Mouse (Mus musculus) ovary, postnatal 14 days (tissue): ENCODE results near the gene Ncaph2.

Experiments used
- DNase-seq: peaks from one replicate; pipeline ENCODE4 v3.0.0; 2022; ENCODE audit warnings: low spot score

The Ncaph2 gene

DNA sequence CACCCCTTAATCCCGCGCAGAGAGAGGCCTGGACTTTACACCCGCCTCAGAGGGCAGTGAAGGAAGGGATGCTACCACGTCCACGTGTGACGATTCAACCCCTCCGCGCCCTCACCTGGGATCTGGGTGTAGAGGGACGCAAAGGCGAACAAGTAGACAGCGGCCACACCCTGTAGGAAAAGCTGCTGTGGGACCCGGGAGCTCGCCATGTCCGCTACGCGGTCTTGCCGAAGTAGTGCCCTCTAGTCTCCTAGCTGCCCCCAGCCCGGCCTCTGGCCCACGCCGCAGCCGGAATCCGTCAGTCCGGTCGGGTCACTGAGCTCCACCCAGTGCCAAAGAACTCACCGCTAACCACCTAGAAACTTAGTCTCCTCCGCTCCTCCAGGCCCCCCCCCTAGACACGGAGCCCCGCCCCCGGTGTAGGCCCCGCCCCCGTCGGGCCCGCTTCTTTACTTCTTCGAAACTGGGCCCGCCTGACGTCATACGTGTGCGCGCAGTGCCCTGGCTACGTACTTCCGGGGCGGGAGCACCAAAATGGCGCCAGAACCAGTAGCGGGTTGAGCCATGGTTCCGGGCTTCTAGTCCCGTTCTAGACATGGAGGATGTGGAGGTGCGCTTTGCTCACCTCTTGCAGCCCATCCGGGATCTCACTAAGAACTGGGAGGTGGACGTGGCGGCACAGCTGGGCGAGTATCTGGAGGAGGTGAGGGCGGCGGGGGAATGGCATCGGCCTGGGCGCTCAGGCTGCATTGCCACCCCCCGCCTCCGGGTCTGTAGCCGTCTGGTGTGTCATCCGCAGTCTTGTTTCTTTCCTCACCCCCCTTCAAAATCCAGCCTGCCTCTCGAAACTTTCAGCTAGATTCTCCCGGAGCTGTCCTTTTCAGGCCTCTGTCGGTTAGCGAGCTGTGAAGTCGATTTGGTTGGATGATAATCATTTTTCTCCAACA is at the start of gene Ncaph2, which contains the start of gene Lmf2:
Gene Ncaph2 (plus strand): TSS at position 479 of the 947 bp plus-strand sequence.
Gene Lmf2 (minus strand): TSS at position 419 of the 947 bp plus-strand sequence.
- DNase-seq: peak; percentile 95

GRCm38 (mm10) chr15:89305966-89306365 is 49.6 kb upstream of the Ncaph2 start:
- DNase-seq: no peak

GRCm38 (mm10) chr15:89307461-89307860 is 48.1 kb upstream of the Ncaph2 start:
- no peak for DNase-seq

DNA sequence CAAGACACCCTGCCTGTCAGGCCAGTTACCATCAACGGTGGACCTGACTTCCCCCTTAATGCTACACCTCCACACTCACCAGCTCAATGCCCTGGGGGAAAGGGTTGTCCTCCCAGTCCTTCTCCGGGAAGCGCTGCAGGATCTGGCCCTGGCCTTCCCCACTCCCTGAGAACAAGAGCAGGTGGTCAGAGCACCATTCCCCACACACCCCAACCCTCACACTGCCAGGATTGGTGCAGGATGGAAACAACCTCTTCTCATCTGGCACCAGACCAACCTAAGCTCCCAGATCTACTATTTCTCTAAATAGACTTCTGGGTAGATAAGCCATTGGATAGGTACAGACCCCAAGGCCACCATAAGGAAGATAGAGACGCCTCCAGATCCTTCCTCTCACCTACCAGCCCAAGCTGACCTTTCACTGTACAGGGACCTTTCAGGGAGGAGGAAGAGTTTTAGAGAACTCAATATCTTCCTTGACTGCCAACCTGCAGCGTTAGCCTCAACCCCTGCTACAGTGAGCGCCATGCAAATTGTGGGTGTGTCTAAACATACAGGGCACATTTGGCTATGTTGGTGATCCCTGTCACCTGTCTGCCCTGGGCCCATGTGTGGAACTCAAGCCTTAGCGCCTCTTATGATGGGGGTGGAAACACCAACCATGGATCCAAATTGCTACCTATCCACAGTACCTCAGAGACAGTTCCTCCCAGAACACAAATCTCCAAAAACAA is 46.9 kb upstream of the Ncaph2 start:
- DNase-seq: no peak

GRCm38 (mm10) chr15:89309962-89310498 is 45.5 kb upstream of the Ncaph2 start:
- DNase-seq: no peak

DNA sequence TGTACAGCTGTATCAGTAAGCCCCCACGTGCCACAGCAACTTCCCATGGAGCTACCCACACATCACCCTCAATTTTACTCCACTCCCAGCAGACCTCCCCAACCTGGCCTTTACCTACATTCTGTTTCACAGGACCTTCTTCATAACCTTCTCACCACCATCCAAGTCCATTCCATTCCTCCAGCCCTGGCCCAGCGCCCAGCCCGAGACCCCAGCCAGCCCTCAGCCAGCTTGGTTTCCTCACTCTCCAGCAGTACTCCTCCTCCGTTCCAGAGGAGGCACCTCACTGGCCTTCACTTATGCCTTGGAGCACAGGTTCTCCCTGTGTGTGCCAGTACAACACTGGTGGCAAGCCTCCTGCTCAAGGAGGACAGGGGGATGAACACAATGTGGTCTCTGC is 42.2 kb upstream of the Ncaph2 start:
- DNase-seq: no peak

DNA sequence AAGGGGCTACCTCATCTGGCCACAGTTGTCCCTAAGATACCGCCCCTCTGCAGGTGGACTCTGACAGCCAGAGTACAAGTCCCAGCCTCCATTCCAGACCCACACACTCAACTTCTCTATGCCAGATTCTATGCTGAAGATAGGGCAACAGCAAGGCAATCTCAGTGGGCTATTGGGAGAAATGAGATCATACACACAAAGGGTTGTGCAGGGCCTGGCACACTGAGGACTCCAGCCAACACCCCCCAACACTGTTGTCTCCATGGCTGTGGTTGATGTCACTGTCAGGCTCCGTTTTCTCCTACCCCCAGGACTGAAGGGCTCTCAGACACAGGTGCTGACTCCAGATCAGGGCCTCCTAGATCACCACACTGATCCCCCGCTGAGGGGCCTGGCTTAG is 41.4 kb upstream of the Ncaph2 start:
- no peak for DNase-seq

- peak; percentile 26 for DNase-seq
Observed at GRCm38 (mm10) chr15:89314511-89315189, 40.9 kb upstream of the Ncaph2 start.

DNA sequence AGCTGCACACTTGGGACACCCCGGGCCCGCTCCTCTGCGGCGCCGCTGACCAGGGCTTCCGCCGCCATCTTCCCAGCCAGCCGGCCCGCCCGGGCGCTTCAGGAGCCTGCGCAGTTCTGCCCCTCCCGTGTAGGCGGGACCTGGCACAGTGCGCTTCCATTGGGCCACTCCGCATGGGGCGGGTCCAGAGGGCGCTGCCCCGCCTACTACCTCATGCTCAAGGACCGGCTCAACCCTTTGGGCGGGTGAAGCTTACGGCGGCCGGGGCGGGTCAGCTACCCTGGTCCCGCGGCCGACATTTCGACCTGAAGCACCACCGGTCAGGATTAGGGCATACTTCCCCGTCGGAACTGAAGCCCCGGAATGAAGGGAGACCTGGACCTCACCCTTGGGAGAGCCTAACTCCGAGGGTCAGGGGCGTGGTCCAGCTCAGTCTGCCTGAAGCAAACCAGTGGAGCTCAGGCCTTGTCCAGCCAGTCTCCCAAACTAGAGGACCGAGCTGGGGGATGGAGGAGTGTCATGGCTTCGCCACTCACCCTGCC is 40.3 kb upstream of the Ncaph2 start, which contains the start of gene Sbf1:
Gene Sbf1 (minus strand): TSS at position 122 of the 542 bp plus-strand sequence.
- DNase-seq: peak; percentile 93

DNA sequence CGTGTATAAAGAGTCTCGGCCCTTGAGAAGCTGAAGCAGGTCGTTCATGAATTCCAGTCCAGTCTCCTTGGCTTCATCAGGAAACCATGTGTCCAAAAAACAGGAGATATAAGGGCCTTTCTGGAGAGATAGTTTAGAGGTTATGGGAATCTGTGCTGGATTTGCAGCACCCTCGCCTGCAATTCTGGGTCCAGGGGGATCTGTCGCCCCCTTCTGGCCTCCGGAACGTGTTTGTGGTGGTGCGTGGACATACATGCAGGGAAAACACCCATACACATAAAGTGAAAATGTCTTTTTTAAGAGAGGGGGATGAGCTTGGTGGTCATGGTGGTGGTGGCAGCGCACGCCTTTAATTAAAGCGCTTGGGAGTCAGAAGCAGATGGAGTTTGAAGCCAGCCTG is 39.4 kb upstream of the Ncaph2 start:
- no peak for DNase-seq

DNA sequence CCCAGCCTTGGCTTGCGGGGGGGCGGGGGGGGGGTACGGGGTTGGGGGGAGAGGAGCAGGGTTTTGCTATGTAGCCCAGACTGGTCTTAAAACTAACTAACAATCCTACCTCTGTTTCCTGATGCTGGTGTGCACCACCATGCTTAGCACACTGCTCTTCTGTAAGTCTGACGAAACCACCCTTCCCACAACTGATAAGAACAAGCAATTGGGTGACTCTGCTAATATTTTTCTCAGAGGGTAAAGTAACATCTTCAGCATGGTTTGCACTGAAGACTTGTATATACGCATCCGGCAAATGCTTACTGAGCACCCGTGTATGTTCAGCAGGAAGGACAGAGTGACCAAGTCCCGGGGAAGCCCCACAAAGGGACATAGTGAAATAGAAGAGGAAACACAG is 34.3 kb upstream of the Ncaph2 start:
- DNase-seq: no peak

GRCm38 (mm10) chr15:89322670-89323522 is 32.6 kb upstream of the Ncaph2 start, which contains the start of gene Adm2:
Adm2 (plus strand) TSS chr15:89322720.
- DNase-seq: no peak

GRCm38 (mm10) chr15:89323656-89324055 is 31.9 kb upstream of the Ncaph2 start:
- DNase-seq: no peak

GRCm38 (mm10) chr15:89326441-89326840 is 29.1 kb upstream of the Ncaph2 start:
- no peak for DNase-seq

GRCm38 (mm10) chr15:89334271-89334670 is 21.2 kb upstream of the Ncaph2 start, which contains the start of gene Miox:
Miox (plus strand) TSS chr15:89334398.
- no peak for DNase-seq

GRCm38 (mm10) chr15:89334774-89335537 is 20.6 kb upstream of the Ncaph2 start:
- DNase-seq: no peak

GRCm38 (mm10) chr15:89336422-89336821 is 19.1 kb upstream of the Ncaph2 start:
- DNase-seq: no peak

DNA sequence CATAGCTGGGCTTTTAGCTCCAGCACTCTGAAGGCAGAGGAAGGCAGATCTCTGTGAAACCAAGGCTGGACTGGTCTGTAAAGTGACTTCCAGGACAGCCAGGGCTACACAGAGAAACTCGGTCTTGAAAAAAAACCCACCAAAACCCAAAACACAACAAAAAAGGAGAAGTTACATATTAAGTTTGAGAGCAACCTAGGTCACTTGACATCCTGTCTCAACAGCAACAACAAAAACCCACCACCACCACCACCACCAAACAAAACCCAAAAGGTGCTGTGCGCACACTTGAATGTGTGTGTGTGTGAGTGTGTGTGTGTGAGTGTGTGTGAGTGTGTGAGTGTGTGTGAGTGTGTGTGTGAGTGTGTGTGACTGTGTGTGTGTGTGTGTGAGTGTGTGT is 15.8 kb upstream of the Ncaph2 start:
- DNase-seq: no peak

DNA sequence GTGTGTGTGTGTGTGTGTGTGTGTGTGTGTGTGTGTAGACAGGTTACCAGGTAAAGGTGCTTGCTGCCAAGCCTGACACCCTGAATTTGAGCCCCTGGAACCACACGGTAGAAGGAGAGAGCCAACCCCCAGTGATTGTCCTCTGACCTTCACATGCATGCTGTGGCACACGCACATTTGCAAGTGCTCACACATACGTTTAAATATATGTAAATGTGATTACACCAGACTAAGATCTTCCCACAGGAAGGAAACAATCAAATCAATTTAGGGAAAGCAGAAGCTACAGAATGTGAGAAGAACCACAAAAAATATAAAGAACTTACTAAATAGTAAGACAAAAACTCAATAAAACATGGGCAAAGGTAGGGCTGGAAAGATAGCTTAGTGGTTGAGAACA is 15.4 kb upstream of the Ncaph2 start:
- no peak for DNase-seq

- no peak for DNase-seq
Observed at GRCm38 (mm10) chr15:89341678-89342077, 13.8 kb upstream of the Ncaph2 start.
